Mouse (Mus musculus) ES-Bruce4 (cell line): ENCODE measurements around the gene Gse1. TPM values are rescaled to one million over a fixed set of nuclear protein-coding genes. Genes with fewer than 3 reads are reported as not detected.
A peak's percentile ranks its signal among the peaks of the same experiment; 100 is the strongest.

Experiments used
- H3K27ac ChIP-seq: 2 replicates; pipeline ENCODE4 v1.5.1; 2012; ENCODE audit warnings: low read length, inconsistent platforms; ENCODE audit not compliant: insufficient read depth
- H3K27me3 ChIP-seq: 2 replicates; pipeline ENCODE4 v1.6.1; 2012; ENCODE audit warnings: mild to moderate bottlenecking, low read length, inconsistent platforms; ENCODE audit not compliant: control insufficient read depth, poor library complexity, insufficient read depth, severe bottlenecking
- H3K36me3 ChIP-seq: 2 replicates; pipeline ENCODE4 v1.6.1; 2012; ENCODE audit warnings: inconsistent platforms, mild to moderate bottlenecking, low read length, moderate library complexity; ENCODE audit not compliant: control insufficient read depth, poor library complexity, insufficient read depth, severe bottlenecking
- H3K4me1 ChIP-seq: one replicate; pipeline ENCODE4 v1.8.1; 2011; ENCODE audit warnings: low read length; ENCODE audit not compliant: control insufficient read depth, insufficient read depth
- H3K4me3 ChIP-seq: 2 replicates; pipeline ENCODE4 v1.5.1; 2011; ENCODE audit warnings: low read depth, mild to moderate bottlenecking, low read length
- H3K9ac ChIP-seq: 2 replicates; pipeline ENCODE4 v1.6.1; 2012; ENCODE audit warnings: low read depth, mild to moderate bottlenecking, inconsistent platforms; ENCODE audit not compliant: poor library complexity, severe bottlenecking
- H3K9me3 ChIP-seq: replicated peaks from 2 replicates; pipeline ENCODE4 v1.6.1; 2012; ENCODE audit warnings: mild to moderate bottlenecking, low read length, inconsistent platforms; ENCODE audit not compliant: control insufficient read depth, poor library complexity, insufficient read depth, severe bottlenecking
- CTCF ChIP-seq: IDR thresholded peaks from one replicate; pipeline ENCODE4 v1.8.1; 2011; ENCODE audit warnings: low read depth, low read length
- EP300 ChIP-seq: IDR thresholded peaks from 2 replicates; pipeline ENCODE4 v1.6.1; 2011; ENCODE audit warnings: low read depth, low read length; ENCODE audit not compliant: insufficient read depth
- POLR2A ChIP-seq: IDR thresholded peaks from one replicate; pipeline ENCODE4 v1.8.1; 2011; ENCODE audit warnings: low read length; ENCODE audit not compliant: insufficient read depth
- polyA plus RNA-seq: library from polyadenylated mRNA; stranded (reverse); fragments of >200 nt; gene quantifications from 2 replicates; pipeline ENCODE4 v1.2.4, GENCODE M21; 2011; ENCODE audit warnings: low read depth; ENCODE audit not compliant: missing spikeins, insufficient read depth, insufficient read length

Gse1 gene
- polyA plus RNA-seq, 1 experiment, result 31.8 TPM

GRCm38 (mm10) chr8:120537818-120538396 lies 309.7 kb downstream of the Gse1 start:
- Histone ChIP-seq H3K9me3 (no peaks in the 10 kb centered on the region), H3K27ac (peak overlapping the region; percentile 42), H3K36me3 (no peaks in the 10 kb centered on the region), H3K4me1 (peaks cover 18% of the 10 kb centered on the region), H3K4me3 (peak overlapping the region; percentile 75), H3K9ac (peak overlapping the region; percentile 96), H3K27me3 (no peaks in the 10 kb centered on the region)
- TF ChIP-seq POLR2A, result no peak
- no peak for TF ChIP-seq EP300
- TF ChIP-seq CTCF, result no peak

- Histone ChIP-seq H3K4me1 (peaks cover 21% of the 10 kb centered on the region), H3K36me3 (no peaks in the 10 kb centered on the region)
- no peak for TF ChIP-seq POLR2A
- TF ChIP-seq CTCF, result peak; percentile 52
- TF ChIP-seq EP300, result 0 out of 2 replicates have a peak, but pooled peaks have one; percentile 49
These were observed 310.4 kb downstream of the Gse1 start for GRCm38 (mm10) chr8:120538397-120539240.

GRCm38 (mm10) chr8:120539381-120539774 lies 311.1 kb downstream of the Gse1 start:
- Histone ChIP-seq H3K9ac (peak overlapping the region; percentile 20), H3K36me3 (no peaks in the 10 kb centered on the region), H3K27ac (peak overlapping the region; percentile 1; the same call in 1 of the 2 replicates), H3K4me1 (peaks cover 17% of the 10 kb centered on the region), H3K9me3 (no peaks in the 10 kb centered on the region), H3K4me3 (peak overlapping the region; percentile 75), H3K27me3 (no peaks in the 10 kb centered on the region)
- TF ChIP-seq EP300 (no peak), POLR2A (no peak), CTCF (no peak)

More at GRCm38 (mm10) chr8:120538397-120539240, 310.4 kb downstream of the Gse1 start:
- H3K9ac ChIP-seq, result peak overlapping the region; percentile 96
- H3K27me3 ChIP-seq, result no peaks in the 10 kb centered on the region
- H3K9me3 ChIP-seq, result no peaks in the 10 kb centered on the region
- peak overlapping the region; percentile 42 for H3K27ac ChIP-seq
- H3K4me3 ChIP-seq, result peak overlapping the region; percentile 75

- Histone ChIP-seq H3K9me3 (no peaks in the 10 kb centered on the region), H3K4me3 (peak overlapping the region; percentile 75), H3K4me1 (peaks cover 17% of the 10 kb centered on the region), H3K27me3 (no peaks in the 10 kb centered on the region), H3K27ac (no peak overlapping the region), H3K36me3 (no peaks in the 10 kb centered on the region), H3K9ac (peak overlapping the region; percentile 20; the same call in 1 of the 2 replicates)
- TF ChIP-seq EP300 (no peak), CTCF (no peak), POLR2A (no peak)
These were observed 311.7 kb downstream of the Gse1 start for GRCm38 (mm10) chr8:120539775-120540625.

- Histone ChIP-seq H3K4me1 (peaks cover 21% of the 10 kb centered on the region), H3K4me3 (no peak overlapping the region), H3K27me3 (no peaks in the 10 kb centered on the region), H3K9ac (peak overlapping the region; percentile 10; the same call in 1 of the 2 replicates), H3K27ac (no peak overlapping the region), H3K9me3 (no peaks in the 10 kb centered on the region), H3K36me3 (no peaks in the 10 kb centered on the region)
- TF ChIP-seq EP300 (no peak), CTCF (no peak), POLR2A (no peak)
These were observed 314.7 kb downstream of the Gse1 start for GRCm38 (mm10) chr8:120542995-120543394.
